Mouse (Mus musculus) A20 (cell line): ENCODE data around the gene Muc15.

Experiments
- DNase-seq: peaks from one replicate; pipeline ENCODE4 v3.0.0-alpha.2; 2011; ENCODE audit warnings: low read depth, low spot score

Muc15 gene

GRCm38 (mm10) chr2:110721290-110721753, at the start of gene Muc15:
Muc15 (plus strand) TSS chr2:110721340.
- DNase-seq, result no peak

GRCm38 (mm10) chr2:110709436-110709835, 11.7 kb upstream of the Muc15 start:
- no peak for DNase-seq

DNA sequence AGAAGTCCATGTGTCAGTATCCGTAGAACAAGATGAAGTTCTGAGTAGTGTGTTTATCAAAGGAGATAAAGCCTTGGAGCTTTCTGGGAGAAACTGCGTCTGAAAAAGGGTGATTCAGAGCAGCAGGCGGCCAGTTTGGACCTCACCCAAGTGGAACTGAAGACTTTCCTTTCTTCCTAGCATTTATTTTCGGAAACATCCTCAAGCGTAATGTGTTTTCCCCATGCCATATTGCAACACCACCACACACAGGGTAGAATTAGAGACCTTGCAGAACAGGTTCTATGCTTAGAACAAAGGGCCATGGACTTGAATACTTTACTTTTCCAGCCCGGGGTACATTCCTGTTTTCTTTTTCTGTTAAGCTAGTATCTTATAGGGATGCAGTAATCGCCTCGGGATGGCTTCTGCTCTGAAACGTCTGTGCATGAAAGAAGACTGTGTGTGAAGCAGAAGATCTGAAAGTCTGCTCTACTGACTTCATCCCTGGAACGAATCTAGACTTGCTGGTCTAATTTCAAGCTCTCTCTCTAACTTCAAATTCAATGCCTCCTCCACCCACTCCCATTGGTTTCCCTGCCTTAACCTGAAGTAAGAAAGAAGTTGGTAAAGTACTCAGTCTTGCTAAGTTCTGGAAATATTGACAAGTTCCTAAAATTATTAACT, 11.0 kb upstream of the Muc15 start:
- no peak for DNase-seq

- DNase-seq, result no peak
These were observed 2.1 kb upstream of the Muc15 start for GRCm38 (mm10) chr2:110719051-110719450.

GRCm38 (mm10) chr2:110722208-110722607, 1.1 kb downstream of the Muc15 start:
- no peak for DNase-seq

DNA sequence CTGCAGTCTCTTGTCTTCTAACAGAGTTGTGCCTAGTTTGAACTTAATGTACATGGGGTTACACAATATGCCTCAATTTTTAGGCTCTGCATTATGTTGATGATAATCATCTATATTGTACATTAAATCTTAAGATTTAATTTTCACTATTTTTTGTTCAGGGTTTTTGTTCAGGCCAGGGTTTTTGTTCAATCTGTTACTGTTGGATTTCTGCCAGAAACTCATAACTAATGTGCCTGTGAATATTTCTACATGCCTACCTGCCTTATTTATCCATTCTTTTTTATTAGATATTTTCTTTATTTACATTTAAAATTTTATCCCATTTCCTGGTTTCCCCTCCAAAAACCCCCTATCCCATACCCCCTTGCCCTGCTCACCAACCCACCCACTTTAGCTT, 5.0 kb downstream of the Muc15 start:
- DNase-seq, result no peak

- DNase-seq, result no peak
These were observed 16.1 kb downstream of the Muc15 start for GRCm38 (mm10) chr2:110737236-110737635.

GRCm38 (mm10) chr2:110737981-110738380, 16.8 kb downstream of the Muc15 start:
- no peak for DNase-seq

DNA sequence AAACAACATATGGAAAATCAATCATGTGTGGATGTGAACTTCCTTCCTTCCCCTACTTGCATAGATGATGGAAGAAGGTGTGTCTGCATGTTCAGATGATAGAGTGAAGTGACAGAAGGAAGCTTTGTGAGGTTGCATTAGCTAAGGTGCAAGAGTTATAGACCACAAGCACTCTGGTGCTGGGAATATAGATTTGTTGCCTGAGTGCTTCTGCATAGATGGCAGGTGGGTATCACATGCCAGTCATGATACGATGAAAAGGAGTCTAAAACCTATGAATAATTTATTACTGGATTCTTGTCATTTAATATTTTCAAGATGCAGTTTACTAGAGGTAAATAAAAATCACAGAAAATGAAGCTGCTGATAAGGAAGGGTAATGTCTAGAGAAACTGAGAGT, 18.6 kb downstream of the Muc15 start:
- DNase-seq, result no peak

DNA sequence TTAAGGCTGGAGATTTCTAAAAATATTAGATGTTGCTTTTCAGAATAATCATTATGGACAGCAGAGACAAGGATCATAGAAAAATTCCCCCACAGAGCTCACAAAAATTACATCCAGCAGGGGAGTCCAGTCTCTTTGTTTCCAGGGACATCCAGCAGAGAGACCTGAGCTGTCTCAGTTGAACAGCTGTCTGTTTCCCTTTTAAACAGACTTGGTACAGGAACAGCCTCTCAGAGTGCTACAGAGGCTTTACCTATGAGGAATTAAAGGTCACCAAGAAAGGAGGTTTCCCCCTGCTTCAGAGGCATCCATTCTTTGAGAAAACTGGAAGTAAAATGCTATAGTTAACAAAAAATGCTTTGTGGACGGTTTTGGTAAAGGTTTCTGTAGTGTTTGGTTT, 19.4 kb downstream of the Muc15 start:
- no peak for DNase-seq

- DNase-seq, result no peak
These were observed 36.4 kb downstream of the Muc15 start for GRCm38 (mm10) chr2:110757556-110757955.

GRCm38 (mm10) chr2:110759434-110759833, 38.3 kb downstream of the Muc15 start:
- DNase-seq, result no peak

- DNase-seq, result no peak
These were observed 66.3 kb downstream of the Muc15 start for GRCm38 (mm10) chr2:110787396-110787795.
